Mouse (Mus musculus) urinary bladder, postnatal 4 days (tissue): ENCODE measurements around the gene 1700067P10Rik.
A peak's percentile ranks its signal among the peaks of the same experiment; 100 is the strongest.

Source experiments
- DNase-seq, 2 experiments: peaks; one replicate each; pipeline ENCODE4 v3.0.0; 2021 to 2022; ENCODE audit warnings: low spot score in 2 of 2

1700067P10Rik gene

DNA sequence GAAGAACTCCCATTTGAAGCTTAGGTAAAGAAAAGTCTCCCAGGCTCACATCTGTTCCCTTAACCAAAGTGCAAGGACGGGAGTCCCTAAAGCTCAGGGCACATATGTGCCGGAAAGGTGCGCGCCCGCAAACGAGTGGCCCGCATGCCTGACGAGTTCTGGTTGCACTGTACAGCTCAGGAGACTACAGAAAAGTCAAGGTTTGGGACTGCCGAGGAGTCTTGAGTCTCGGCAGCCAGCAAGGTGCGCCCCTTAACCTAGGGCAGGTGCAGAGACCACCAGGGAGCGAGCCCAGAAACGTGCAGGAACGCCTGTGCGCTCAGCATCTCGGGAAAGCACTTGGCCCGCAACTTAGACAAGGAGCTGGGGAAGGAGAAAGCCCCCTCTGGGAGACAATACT is 7.2 kb downstream of the 1700067P10Rik start:
- no peak for DNase-seq

DNA sequence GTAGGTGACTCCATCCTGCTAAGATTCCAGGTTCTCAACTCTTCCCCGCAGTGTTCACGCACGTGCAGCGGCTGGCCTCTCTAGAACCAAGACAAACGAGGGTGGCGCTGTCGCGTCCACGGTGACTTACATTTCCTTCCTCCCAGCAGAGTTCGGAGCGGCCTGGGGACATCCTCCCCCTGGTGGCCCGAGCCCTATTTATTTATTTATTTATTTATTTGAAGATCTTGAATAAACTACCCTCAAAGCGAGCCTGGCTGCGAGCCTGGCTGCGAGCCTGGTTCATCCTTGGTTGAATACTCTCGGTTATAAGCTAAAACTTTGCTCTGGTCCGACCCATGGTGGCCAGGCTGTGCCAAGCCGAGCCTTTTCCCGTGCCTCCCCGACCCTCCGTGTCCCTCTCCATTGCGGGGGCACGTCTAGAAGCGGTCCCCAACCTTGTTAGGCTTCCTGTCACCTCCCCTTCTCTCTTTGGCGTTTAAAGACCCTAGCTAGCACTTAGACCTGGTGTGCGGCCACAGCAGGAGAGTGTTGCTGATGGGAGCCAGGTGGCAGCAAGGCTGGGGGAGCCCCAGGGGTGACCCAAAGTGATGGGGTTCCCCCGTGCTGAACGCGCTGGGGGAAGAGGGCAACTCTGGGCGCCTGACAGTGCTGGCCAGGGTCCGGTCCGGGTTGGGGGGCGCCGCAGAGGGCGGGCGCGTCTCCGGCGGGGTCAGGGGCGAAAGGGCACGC is 8.1 kb downstream of the 1700067P10Rik start:
- no peak for DNase-seq

GRCm38 (mm10) chr17:48097743-48098527 is 8.8 kb downstream of the 1700067P10Rik start:
- DNase-seq: no peak

DNA sequence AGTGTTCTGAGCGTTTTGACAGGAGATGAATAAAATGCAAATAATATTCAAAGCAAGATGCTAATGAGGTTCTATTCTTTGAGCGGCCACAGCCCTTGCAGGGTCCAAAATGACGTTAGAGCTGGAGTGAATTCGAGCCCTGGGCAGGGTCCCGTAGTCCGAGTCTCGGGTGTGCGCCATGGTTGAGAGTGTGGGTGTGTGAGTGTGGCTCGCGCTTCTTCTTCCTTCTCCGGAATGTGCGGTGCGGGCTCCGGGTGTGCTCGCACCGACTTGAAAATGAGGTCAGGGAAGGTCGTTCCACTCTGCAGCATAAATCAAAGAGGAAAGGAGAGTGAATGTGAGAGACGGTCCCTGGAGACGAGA is 9.4 kb downstream of the 1700067P10Rik start:
- no peak for DNase-seq

DNA sequence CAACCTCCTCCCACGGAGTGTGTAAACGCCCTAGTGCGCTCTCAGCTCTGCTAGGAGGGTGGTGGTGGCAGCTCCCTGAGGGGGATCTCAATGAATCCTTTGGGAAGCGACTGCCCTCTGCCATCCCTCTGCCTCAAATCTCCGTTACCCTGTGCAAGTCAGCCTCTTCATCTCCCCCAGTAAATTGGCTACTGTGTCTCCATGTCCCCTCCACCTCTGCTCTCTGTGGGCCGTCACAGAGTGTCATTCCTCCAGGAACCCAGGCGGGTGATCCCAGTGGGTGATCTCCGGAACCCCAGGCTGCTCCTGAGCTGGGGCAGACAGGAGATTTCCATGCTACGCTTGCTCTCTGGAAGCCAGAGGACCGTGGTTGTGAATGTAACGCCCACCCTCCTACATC is 10.2 kb downstream of the 1700067P10Rik start:
- DNase-seq: no peak

- peak; percentile 79 to 80 for DNase-seq
Measured at GRCm38 (mm10) chr17:48100441-48101417, 11.6 kb downstream of the 1700067P10Rik start.

DNA sequence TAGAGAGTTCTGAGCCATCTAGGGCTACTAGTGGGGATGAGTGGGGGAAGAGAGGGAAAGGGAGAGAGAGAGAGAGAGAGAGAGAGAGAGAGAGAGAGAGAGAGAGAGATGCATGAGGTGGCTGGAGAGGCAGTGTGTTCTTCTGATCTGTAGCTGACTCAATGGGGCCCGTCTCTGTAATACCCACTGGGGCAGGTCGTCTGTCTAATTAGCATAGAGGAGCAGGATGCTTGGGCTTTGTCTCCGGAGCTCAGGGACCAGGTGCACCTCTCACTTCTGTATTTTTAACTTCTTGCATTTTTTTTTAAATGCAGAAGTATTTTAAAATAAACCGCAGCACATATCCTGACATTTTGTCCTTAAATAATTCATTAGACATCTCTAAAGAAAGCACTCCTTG is 18.2 kb downstream of the 1700067P10Rik start:
- DNase-seq: no peak

- DNase-seq: no peak
Measured at GRCm38 (mm10) chr17:48107862-48108261, 18.7 kb downstream of the 1700067P10Rik start.

DNA sequence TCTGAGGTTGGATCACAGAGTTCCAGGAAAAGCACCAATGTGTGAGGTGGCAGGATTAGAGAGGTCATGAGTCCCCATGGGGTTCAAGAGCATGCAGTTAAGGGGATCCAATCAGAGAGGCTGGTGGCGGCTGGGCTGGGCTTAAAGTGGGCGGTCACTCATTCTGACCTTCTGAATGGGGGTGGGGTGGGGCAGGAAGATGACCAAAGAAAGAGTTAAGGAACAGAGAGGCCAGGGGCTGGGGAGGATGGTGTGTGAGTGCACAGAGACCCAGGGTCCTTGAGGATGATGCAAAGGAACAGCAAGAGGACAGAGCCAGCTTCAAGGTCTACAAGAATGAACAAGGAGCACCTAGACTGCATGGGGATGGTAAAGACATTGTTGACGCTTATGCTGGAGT is 19.4 kb downstream of the 1700067P10Rik start:
- DNase-seq: no peak

GRCm38 (mm10) chr17:48110547-48111287 is 21.6 kb downstream of the 1700067P10Rik start:
- DNase-seq: no peak

DNA sequence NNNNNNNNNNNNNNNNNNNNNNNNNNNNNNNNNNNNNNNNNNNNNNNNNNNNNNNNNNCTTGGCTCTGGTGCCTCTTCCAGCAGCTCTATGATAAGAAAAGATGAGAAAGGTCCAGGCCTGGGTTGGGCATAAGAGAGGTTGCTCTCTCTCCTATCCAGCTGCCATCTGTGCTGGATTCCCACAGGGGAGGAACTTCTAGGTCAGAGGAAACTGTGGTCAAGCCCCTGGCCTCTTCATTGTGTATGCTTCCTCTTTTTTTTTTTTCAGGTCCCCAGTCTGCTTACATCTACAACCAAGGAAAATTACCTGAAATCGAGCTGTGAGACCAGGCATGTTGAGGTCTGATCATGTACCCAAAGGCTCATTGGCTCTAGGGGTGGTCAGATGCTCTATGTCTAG is 29.5 kb downstream of the 1700067P10Rik start:
- no peak for DNase-seq

DNA sequence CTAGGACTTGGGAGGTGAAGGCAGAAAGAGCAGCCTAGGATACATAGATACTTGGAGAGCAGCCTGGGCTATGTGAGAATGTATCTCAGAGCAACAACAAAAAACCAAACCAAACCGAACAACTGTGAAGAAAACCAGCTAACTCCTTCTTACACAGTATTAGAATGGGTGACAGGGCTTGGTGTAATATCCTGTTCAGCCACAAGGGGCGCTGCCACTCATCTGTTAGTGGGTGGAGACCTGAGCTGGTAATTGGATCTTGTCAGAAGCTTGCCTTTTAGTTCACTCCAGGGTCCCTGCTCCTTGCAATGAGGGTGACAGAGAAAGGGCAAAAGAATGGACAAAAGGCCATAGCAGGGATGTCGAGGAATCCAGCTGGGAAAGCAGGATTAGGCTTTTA is 30.5 kb downstream of the 1700067P10Rik start:
- DNase-seq: peak; percentile 48 to 84

GRCm38 (mm10) chr17:48120456-48120855 is 31.3 kb downstream of the 1700067P10Rik start:
- DNase-seq: no peak

- DNase-seq: no peak
Measured at GRCm38 (mm10) chr17:48132810-48133209, 43.7 kb downstream of the 1700067P10Rik start.
